Mouse (Mus musculus) lung, embryonic 14.5 days (tissue): ENCODE measurements around the gene Plpp1. TPM values are rescaled to one million over a fixed set of nuclear protein-coding genes. Genes with fewer than 3 reads are reported as not detected.

Experiments used
- ATAC-seq: fragments of 200-750 bp; cut with Nextera tagmentation; 2 replicates; pipeline ENCODE4 v1.8.0; 2017; ENCODE audit warnings: mild to moderate bottlenecking, moderate TSS enrichment, moderate library complexity; ENCODE audit not compliant: insufficient read depth
- DNase-seq: peaks from one replicate; pipeline ENCODE4 v3.0.0-alpha.2; 2015
- H3K27ac ChIP-seq: fragments of 300-500 bp; sonication (generic); 2 replicates; pipeline ENCODE4 v1.5.1; 2014; ENCODE audit warnings: low read depth, mild to moderate bottlenecking, moderate library complexity
- H3K27me3 ChIP-seq: fragments of 300-500 bp; sonication (generic); 2 replicates; pipeline ENCODE4 v1.6.1; 2014; ENCODE audit warnings: low read length, control low read depth; ENCODE audit not compliant: insufficient read depth
- H3K36me3 ChIP-seq: fragments of 300-500 bp; sonication (generic); 2 replicates; pipeline ENCODE4 v1.6.1; 2014; ENCODE audit warnings: control low read depth; ENCODE audit not compliant: insufficient read depth
- H3K4me1 ChIP-seq: fragments of 300-500 bp; sonication (generic); 2 replicates; pipeline ENCODE4 v1.6.1; 2014; ENCODE audit warnings: antibody characterized with exemption, control low read depth; ENCODE audit not compliant: insufficient read depth
- H3K4me2 ChIP-seq: fragments of 300-500 bp; sonication (generic); 2 replicates; pipeline ENCODE4 v1.6.1; 2014; ENCODE audit warnings: mild to moderate bottlenecking
- H3K4me3 ChIP-seq: fragments of 300-500 bp; sonication (generic); 2 replicates; pipeline ENCODE4 v1.5.1; 2014; ENCODE audit warnings: low read depth, low read length
- H3K9ac ChIP-seq: fragments of 300-500 bp; sonication (generic); 2 replicates; pipeline ENCODE4 v1.6.1; 2014
- H3K9me3 ChIP-seq: fragments of 300-500 bp; sonication (generic); 2 replicates; pipeline ENCODE4 v1.6.1; 2016; ENCODE audit warnings: low read depth, low read length, control low read depth
- CTCF ChIP-seq: IDR thresholded peaks from 2 replicates; pipeline ENCODE4 v1.5.1; 2016; ENCODE audit warnings: antibody characterized with exemption, low read depth
- WGBS: fragments of 180-500 bp; shearing (Covaris S2); extraction: QIAGEN DNeasy Blood & Tissue Kit; methylation state at CpG from one replicate; pipeline ENCODE4 v1.1.7; 2014; 5-methylcytosine and 5-hydroxymethylcytosine counted together
- polyA plus RNA-seq: library from polyadenylated mRNA; unstranded; fragments of >200 nt; fragmentation: Nextera tagmentation; extraction: Ambion mirVana; gene quantifications from 2 replicates; pipeline ENCODE4 v1.2.1, GENCODE M21; 2014

Gene Plpp1
- polyA plus RNA-seq, 1 experiment from 2014 or later: 52.7 TPM

DNA sequence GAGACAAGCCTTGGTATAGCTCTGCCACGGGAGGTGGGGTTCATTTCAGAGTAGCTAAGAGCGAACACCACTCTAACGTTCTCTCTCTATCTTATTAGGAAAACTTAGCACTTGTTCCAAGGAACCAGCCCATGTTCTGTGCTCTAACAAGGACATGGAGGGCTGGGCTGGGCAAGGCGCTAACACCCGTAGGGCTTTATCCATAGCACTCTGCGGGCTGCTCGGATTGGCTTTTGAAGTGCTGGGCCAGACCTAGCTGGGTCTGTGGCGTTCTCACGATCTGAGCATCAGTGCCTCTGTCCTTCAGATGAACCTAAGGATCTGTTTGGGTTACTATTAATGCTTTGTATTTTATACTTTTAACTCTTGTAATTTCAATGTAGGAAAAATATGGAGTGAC, 60.3 kb downstream of the Plpp1 start:
- Histone ChIP-seq H3K9ac (no peak overlapping the region), H3K27me3 (no peaks in the 10 kb centered on the region), H3K4me3 (no peak overlapping the region), H3K27ac (no peak overlapping the region), H3K9me3 (no peaks in the 10 kb centered on the region; the same call in 1 of the 2 replicates), H3K4me1 (0 out of 2 replicates have a peak, but pooled peaks cover 2% of the 10 kb centered on the region), H3K4me2 (no peak overlapping the region), H3K36me3 (peaks cover 54% of the 10 kb centered on the region)
- DNase-seq (no peak), ATAC-seq (no peak)
- TF ChIP-seq CTCF: no peak
- 88% methylated on average over 9 of the region's 9 CpGs for WGBS

- H3K4me2 ChIP-seq: no peak overlapping the region
- no peak for TF ChIP-seq CTCF
- no peak overlapping the region for H3K9ac ChIP-seq
- ATAC-seq (peak; percentile 79), DNase-seq (peak; percentile 78)
- no peak overlapping the region for H3K4me3 ChIP-seq
- no peak overlapping the region for H3K27ac ChIP-seq
- H3K9me3 ChIP-seq: no peaks in the 10 kb centered on the region; the same call in 1 of the 2 replicates
- 0 out of 2 replicates have a peak, but pooled peaks cover 2% of the 10 kb centered on the region for H3K4me1 ChIP-seq
- peaks cover 58% of the 10 kb centered on the region for H3K36me3 ChIP-seq
- H3K27me3 ChIP-seq: no peaks in the 10 kb centered on the region
- WGBS: 26% methylated on average over 5 of the region's 5 CpGs
These were observed 61.3 kb downstream of the Plpp1 start for GRCm38 (mm10) chr13:112861825-112862306.

GRCm38 (mm10) chr13:112862342-112862741, 61.8 kb downstream of the Plpp1 start:
- Histone ChIP-seq H3K27ac (no peak overlapping the region), H3K4me2 (no peak overlapping the region), H3K9ac (no peak overlapping the region), H3K4me1 (0 out of 2 replicates have a peak, but pooled peaks cover 2% of the 10 kb centered on the region), H3K4me3 (no peak overlapping the region), H3K36me3 (peaks cover 57% of the 10 kb centered on the region), H3K9me3 (no peaks in the 10 kb centered on the region; the same call in 1 of the 2 replicates), H3K27me3 (no peaks in the 10 kb centered on the region)
- TF ChIP-seq CTCF: no peak
- DNase-seq: no peak
- WGBS: 81% methylated on average over 3 of the region's 3 CpGs
- no peak for ATAC-seq

DNA sequence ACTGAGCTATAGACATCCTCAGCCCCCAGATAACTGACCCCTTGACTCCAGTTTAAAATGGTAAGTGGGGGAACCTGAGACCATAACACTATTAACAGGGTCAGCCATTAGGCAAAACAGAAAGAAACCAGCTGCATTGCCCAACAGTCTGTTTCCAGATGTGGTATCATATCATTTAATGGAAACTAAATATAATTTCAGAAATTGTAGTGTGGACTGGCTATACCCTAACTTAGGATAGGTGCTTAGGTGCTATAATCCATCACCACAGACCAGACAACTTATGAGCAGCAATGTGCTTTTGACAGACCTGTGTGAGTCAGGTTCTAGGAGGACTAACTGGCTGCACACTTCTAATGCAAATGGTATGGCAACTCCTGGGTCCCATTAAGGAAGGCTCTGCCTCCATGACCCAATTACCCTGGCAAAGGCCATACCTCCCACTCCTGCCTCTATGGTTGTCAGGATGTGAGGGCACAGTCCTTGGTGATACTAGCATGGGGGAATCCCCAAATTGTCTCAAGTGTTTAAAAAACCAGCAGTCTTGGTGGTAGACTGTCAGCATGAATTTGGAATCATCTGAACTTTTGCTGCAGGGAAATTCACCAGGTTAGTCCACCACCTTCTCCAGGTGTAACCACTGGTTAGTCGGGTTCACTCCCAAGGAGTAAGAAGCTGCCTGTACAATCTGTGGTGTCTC, 62.5 kb downstream of the Plpp1 start:
- Histone ChIP-seq H3K9me3 (no peaks in the 10 kb centered on the region; the same call in 1 of the 2 replicates), H3K9ac (no peak overlapping the region), H3K4me1 (0 out of 2 replicates have a peak, but pooled peaks cover 2% of the 10 kb centered on the region), H3K4me2 (no peak overlapping the region), H3K4me3 (no peak overlapping the region), H3K27ac (no peak overlapping the region), H3K27me3 (no peaks in the 10 kb centered on the region), H3K36me3 (peaks cover 65% of the 10 kb centered on the region)
- 90% methylated on average over 1 of the region's 1 CpGs for WGBS
- ATAC-seq (no peak), DNase-seq (no peak)
- TF ChIP-seq CTCF: no peak

DNA sequence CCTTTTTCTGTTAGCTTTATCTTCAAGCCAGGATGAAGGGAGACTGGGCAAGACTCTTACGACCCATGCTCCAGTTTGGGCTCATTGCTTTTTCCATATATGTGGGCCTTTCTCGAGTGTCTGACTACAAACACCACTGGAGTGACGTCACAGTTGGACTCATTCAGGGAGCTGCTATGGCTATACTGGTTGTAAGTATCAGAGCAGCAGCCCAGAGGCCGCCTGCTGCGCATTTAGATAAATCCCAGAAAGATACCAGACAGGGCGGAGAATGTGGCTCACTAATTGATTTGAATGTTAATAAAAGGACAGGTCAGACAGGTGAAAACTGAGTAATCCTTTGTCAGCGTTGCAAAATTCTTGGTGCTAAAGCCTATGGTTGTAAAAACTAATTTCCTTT, 66.2 kb downstream of the Plpp1 start:
- 0 out of 2 replicates have a peak, but pooled peaks cover 2% of the 10 kb centered on the region for H3K4me1 ChIP-seq
- no peak overlapping the region for H3K4me3 ChIP-seq
- DNase-seq (no peak), ATAC-seq (no peak)
- no peak for TF ChIP-seq CTCF
- no peaks in the 10 kb centered on the region for H3K27me3 ChIP-seq
- no peaks in the 10 kb centered on the region for H3K9me3 ChIP-seq
- H3K36me3 ChIP-seq: peaks cover 78% of the 10 kb centered on the region
- H3K9ac ChIP-seq: no peak overlapping the region
- no peak overlapping the region for H3K4me2 ChIP-seq
- no peak overlapping the region for H3K27ac ChIP-seq
- WGBS: 84% methylated on average over 7 of the region's 7 CpGs

- DNase-seq: no peak
- H3K36me3 ChIP-seq: peaks cover 84% of the 10 kb centered on the region
- no peak for TF ChIP-seq CTCF
These were observed 66.8 kb downstream of the Plpp1 start for GRCm38 (mm10) chr13:112867381-112867780.

GRCm38 (mm10) chr13:112870039-112870690, 69.6 kb downstream of the Plpp1 start:
- DNase-seq: no peak
- no peak for ATAC-seq
- Histone ChIP-seq H3K27ac (no peak overlapping the region), H3K9me3 (no peaks in the 10 kb centered on the region), H3K4me2 (no peak overlapping the region), H3K4me3 (no peak overlapping the region), H3K27me3 (no peaks in the 10 kb centered on the region), H3K4me1 (no peaks in the 10 kb centered on the region), H3K9ac (no peak overlapping the region), H3K36me3 (peaks cover 94% of the 10 kb centered on the region)
- no peak for TF ChIP-seq CTCF
- WGBS: 69% methylated on average over 11 of the region's 11 CpGs

More at GRCm38 (mm10) chr13:112867381-112867780, 66.8 kb downstream of the Plpp1 start:
- Histone ChIP-seq H3K27ac (no peak overlapping the region), H3K9me3 (no peaks in the 10 kb centered on the region), H3K9ac (no peak overlapping the region), H3K27me3 (no peaks in the 10 kb centered on the region), H3K4me2 (no peak overlapping the region), H3K4me3 (no peak overlapping the region), H3K4me1 (no peaks in the 10 kb centered on the region)
- WGBS: 87% methylated on average over 8 of the region's 8 CpGs
- no peak for ATAC-seq
